Mouse (Mus musculus) embryonic facial prominence, embryonic 10.5 days (tissue): ENCODE data around the gene Hps6. TPM values are rescaled to one million over a fixed set of nuclear protein-coding genes. Genes with fewer than 3 reads are reported as not detected.

ENCODE experiments used
- DNase-seq: peaks from one replicate; pipeline ENCODE4 v3.0.0-alpha.2; 2017; ENCODE audit warnings: low spot score
- H3K27ac ChIP-seq: fragments of 300-500 bp; sonication (generic); replicated peaks from 2 replicates; pipeline ENCODE4 v1.5.1; 2016; ENCODE audit warnings: mild to moderate bottlenecking
- H3K27me3 ChIP-seq: fragments of 300-500 bp; sonication (generic); replicated peaks from 2 replicates; pipeline ENCODE4 v1.6.1; 2016; ENCODE audit warnings: low read depth, mild to moderate bottlenecking; ENCODE audit not compliant: poor library complexity, severe bottlenecking
- H3K36me3 ChIP-seq: fragments of 300-500 bp; sonication (generic); replicated peaks from 2 replicates; pipeline ENCODE4 v1.6.1; 2016; ENCODE audit warnings: mild to moderate bottlenecking, moderate library complexity
- H3K4me1 ChIP-seq: fragments of 300-500 bp; sonication (generic); 2 replicates; pipeline ENCODE4 v1.6.1; 2016
- H3K4me3 ChIP-seq: fragments of 300-500 bp; sonication (generic); 2 replicates; pipeline ENCODE4 v1.5.1; 2016; ENCODE audit warnings: mild to moderate bottlenecking, moderate library complexity
- H3K9me3 ChIP-seq: fragments of 300-500 bp; sonication (generic); 2 replicates; pipeline ENCODE4 v1.6.1; 2016; ENCODE audit warnings: mild to moderate bottlenecking
- WGBS: fragments of 180-500 bp; shearing (Covaris S2); methylation state at CpG from one replicate; pipeline ENCODE4 v1.1.7; 2016; 5-methylcytosine and 5-hydroxymethylcytosine counted together
- polyA plus RNA-seq: library from polyadenylated mRNA; unstranded; fragments of >200 nt; fragmentation: Nextera tagmentation; extraction: Ambion mirVana; gene quantifications from 2 replicates; pipeline ENCODE4 v1.2.1, GENCODE M21; 2016

Gene Hps6
- polyA plus RNA-seq, 1 experiment from 2014 or later, result 4.4 TPM

- Histone ChIP-seq H3K27ac (no peak overlapping the region), H3K4me1 (peaks cover 30% of the 10 kb centered on the region), H3K9me3 (peaks cover 10% of the 10 kb centered on the region; the same call in 1 of the 2 replicates), H3K4me3 (no peak overlapping the region), H3K27me3 (peaks cover 13% of the 10 kb centered on the region), H3K36me3 (peaks cover 17% of the 10 kb centered on the region)
- WGBS, result 75% methylated on average over 1 of the region's 1 CpGs
- DNase-seq, result no peak
These were observed 3.9 kb upstream of the Hps6 start for GRCm38 (mm10) chr19:45999378-45999777.

- WGBS, result 82% methylated on average over 9 of the region's 9 CpGs
These were observed 1.0 kb upstream of the Hps6 start for GRCm38 (mm10) chr19:46002279-46002678.

GRCm38 (mm10) chr19:46004814-46005466, 1.6 kb downstream of the Hps6 start:
- no peak for DNase-seq
- H3K27ac ChIP-seq, result no peak overlapping the region
- H3K36me3 ChIP-seq, result peaks cover 13% of the 10 kb centered on the region; the same call in 1 of the 2 replicates
- WGBS, result 71% methylated on average over 17 of the region's 17 CpGs
- no peaks in the 10 kb centered on the region for H3K9me3 ChIP-seq
- H3K4me3 ChIP-seq, result peak overlapping the region; percentile 81; the same call in 1 of the 2 replicates
- peaks cover 23% of the 10 kb centered on the region for H3K27me3 ChIP-seq
- H3K4me1 ChIP-seq, result peaks cover 27% of the 10 kb centered on the region

More at GRCm38 (mm10) chr19:46002279-46002678, 1.0 kb upstream of the Hps6 start:
- no peak overlapping the region for H3K27ac ChIP-seq
- H3K36me3 ChIP-seq, result peaks cover 9% of the 10 kb centered on the region; the same call in 1 of the 2 replicates
- peaks cover 23% of the 10 kb centered on the region for H3K27me3 ChIP-seq
- DNase-seq, result no peak
- peaks cover 38% of the 10 kb centered on the region for H3K4me1 ChIP-seq
- no peaks in the 10 kb centered on the region for H3K9me3 ChIP-seq
- no peak overlapping the region for H3K4me3 ChIP-seq

DNA sequence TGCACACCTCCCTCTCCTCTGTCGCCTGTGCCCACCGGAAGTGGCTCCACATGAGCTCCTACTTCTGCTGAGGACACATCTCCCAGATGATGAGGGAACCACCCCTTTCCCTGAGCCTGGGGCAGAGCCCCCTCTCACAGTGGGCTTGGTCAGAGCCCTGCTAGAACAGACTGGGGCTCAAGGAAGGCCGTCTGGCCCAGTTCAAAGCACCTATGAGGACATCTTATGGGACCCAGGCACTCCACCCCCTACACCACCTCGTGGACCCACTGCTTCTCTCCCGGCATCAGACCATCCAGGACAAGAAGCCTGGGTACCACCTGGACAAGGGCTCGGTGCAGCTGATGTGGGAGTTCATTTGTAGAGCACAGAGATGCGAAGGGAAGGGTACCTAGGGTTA, 2.4 kb downstream of the Hps6 start:
- Histone ChIP-seq H3K27ac (no peak overlapping the region), H3K9me3 (no peaks in the 10 kb centered on the region), H3K36me3 (peaks cover 13% of the 10 kb centered on the region; the same call in 1 of the 2 replicates), H3K27me3 (peaks cover 23% of the 10 kb centered on the region), H3K4me3 (no peak overlapping the region), H3K4me1 (peaks cover 27% of the 10 kb centered on the region)
- DNase-seq, result no peak
- 82% methylated on average over 7 of the region's 7 CpGs for WGBS

GRCm38 (mm10) chr19:46014572-46015178, 11.4 kb downstream of the Hps6 start:
- no peak overlapping the region for H3K4me3 ChIP-seq
- 39% methylated on average over 12 of the region's 12 CpGs for WGBS
- no peaks in the 10 kb centered on the region for H3K27me3 ChIP-seq
- no peaks in the 10 kb centered on the region for H3K4me1 ChIP-seq
- no peak overlapping the region for H3K27ac ChIP-seq
- no peaks in the 10 kb centered on the region for H3K36me3 ChIP-seq
- peak; percentile 87 for DNase-seq
- 0 out of 2 replicates have a peak, but pooled peaks cover 3% of the 10 kb centered on the region for H3K9me3 ChIP-seq

DNA sequence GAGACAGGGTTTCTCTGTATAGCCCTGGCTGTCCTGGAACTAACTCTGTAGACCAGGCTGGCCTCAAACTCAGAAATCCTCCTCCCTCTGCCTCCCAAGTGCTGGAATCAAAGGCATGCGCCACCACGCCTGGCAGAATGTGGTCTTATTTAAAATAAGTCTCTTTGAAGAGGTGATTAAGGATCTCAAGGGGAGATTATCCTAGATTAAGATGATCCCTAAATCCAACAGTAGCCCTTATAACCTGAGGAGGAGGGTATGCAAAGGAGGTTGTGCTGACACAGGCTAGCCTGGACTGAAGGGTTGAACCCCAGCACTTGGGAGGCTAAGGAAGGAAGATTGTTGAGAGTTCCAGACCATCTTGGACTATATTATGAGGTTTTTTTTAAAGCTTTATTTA, 12.7 kb downstream of the Hps6 start:
- WGBS, result 77% methylated on average over 2 of the region's 2 CpGs

DNA sequence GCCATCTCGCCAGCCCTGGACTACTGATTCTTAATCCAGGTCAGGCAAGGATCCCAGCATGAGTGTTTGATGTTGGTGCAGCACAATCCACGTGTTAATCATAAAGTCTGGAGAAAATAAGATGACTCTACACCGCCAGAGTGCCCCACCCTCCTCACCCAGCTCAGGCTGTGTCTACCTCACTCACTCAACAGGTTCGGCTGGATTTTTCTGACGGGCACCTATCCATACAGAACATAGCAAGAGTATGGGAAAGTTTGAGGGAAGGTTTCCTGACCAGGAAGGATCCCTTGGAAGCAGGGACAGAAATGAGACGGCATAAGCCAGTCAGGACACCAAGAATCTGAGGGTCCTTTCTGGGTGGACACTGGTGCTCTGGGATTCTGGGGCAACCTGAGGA, 21.7 kb downstream of the Hps6 start:
- 77% methylated on average over 6 of the region's 6 CpGs for WGBS
- H3K27ac ChIP-seq, result no peak overlapping the region
- no peak for DNase-seq
- H3K27me3 ChIP-seq, result no peaks in the 10 kb centered on the region
- H3K9me3 ChIP-seq, result peaks cover 5% of the 10 kb centered on the region; the same call in 1 of the 2 replicates
- peaks cover 5% of the 10 kb centered on the region; the same call in 1 of the 2 replicates for H3K4me1 ChIP-seq
- peaks cover 10% of the 10 kb centered on the region for H3K36me3 ChIP-seq
- H3K4me3 ChIP-seq, result no peak overlapping the region

More for the DNA sequence above, 12.7 kb downstream of the Hps6 start:
- Histone ChIP-seq H3K4me1 (no peaks in the 10 kb centered on the region), H3K36me3 (no peaks in the 10 kb centered on the region), H3K9me3 (no peaks in the 10 kb centered on the region), H3K27ac (no peak overlapping the region), H3K4me3 (no peak overlapping the region), H3K27me3 (no peaks in the 10 kb centered on the region)
- no peak for DNase-seq

DNA sequence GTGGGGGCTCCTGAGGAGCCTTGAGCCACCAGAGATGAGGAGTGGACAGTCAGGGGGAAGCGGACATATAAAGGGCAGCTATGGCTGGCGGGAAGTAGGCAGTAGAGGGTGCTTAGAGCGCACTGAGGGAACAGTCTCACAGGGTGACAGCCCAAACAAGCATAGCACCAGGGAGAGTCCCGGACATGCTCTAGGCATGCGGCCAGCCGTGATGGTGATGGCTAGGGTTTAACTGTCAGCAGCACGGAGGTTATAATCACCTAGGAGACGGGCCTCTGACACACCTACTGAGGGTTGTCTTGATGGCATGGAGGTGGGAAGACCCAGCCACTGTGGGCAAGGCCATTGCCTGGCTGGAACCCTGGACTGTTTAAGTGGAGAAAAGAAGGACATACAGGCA, 23.3 kb downstream of the Hps6 start:
- no peak overlapping the region for H3K4me3 ChIP-seq
- H3K9me3 ChIP-seq, result peaks cover 5% of the 10 kb centered on the region; the same call in 1 of the 2 replicates
- H3K4me1 ChIP-seq, result peaks cover 5% of the 10 kb centered on the region; the same call in 1 of the 2 replicates
- peaks cover 25% of the 10 kb centered on the region for H3K36me3 ChIP-seq
- 69% methylated on average over 8 of the region's 8 CpGs for WGBS
- DNase-seq, result no peak
- no peaks in the 10 kb centered on the region for H3K27me3 ChIP-seq
- no peak overlapping the region for H3K27ac ChIP-seq

DNA sequence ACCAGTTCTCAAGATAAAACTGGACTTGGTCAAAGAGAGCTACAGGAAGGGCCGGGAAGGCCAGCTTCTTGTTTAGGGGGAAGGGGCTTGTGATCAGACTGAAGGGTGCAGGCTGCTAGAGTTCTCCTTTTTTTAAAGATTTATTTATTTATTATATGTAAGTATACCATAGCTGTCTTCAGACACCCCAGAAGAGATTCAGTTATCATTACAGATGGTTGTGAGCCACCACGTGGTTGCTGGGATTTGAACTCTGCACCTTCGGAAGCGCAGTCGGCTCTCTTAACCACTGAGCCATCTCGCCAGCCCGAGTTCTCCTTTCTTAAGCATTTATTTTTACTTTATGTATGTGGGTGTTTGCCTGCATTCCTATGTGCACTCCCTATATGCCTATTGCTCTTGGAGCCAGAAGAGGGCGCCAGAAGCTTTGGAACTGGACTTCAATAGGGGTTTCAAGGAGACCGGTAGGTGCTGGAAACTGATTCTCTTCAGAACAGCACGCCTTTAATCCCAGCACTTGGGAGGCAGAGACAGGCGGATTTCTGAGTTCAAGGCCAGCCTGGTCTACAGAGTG, 25.5 kb downstream of the Hps6 start:
- DNase-seq, result no peak
- Histone ChIP-seq H3K4me1 (peaks cover 7% of the 10 kb centered on the region; the same call in 1 of the 2 replicates), H3K27me3 (no peaks in the 10 kb centered on the region), H3K9me3 (peaks cover 5% of the 10 kb centered on the region; the same call in 1 of the 2 replicates), H3K36me3 (peaks cover 48% of the 10 kb centered on the region), H3K4me3 (no peak overlapping the region), H3K27ac (no peak overlapping the region)
- WGBS, result 71% methylated on average over 11 of the region's 11 CpGs

DNA sequence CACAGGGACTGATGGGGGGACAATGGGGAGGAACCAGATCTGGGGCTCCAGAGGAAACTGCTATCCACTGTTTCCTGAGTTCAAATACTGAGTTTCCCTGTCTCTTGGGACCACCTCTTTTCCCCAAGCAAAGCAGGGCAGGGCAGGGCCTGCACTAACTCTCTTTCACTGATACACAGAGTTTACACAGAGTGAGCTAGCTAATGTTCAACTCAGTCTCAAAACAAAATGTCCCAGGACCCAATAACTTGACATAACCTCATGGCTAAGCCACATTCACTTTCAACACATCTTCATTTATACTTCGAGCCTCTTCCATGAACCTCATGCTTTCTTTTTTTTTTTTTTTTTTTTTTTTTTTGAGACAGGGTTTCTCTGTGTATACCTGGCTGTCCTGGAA, 26.3 kb downstream of the Hps6 start:
- DNase-seq, result no peak

GRCm38 (mm10) chr19:46030196-46030983, 27.1 kb downstream of the Hps6 start:
- Histone ChIP-seq H3K27ac (no peak overlapping the region), H3K9me3 (peaks cover 5% of the 10 kb centered on the region; the same call in 1 of the 2 replicates), H3K27me3 (no peaks in the 10 kb centered on the region), H3K4me1 (peaks cover 7% of the 10 kb centered on the region; the same call in 1 of the 2 replicates), H3K36me3 (peaks cover 63% of the 10 kb centered on the region), H3K4me3 (no peak overlapping the region)
- 96% methylated on average over 10 of the region's 10 CpGs for WGBS
- DNase-seq, result no peak

More for the DNA sequence above, 26.3 kb downstream of the Hps6 start:
- Histone ChIP-seq H3K27ac (no peak overlapping the region), H3K4me3 (no peak overlapping the region), H3K27me3 (no peaks in the 10 kb centered on the region), H3K4me1 (peaks cover 7% of the 10 kb centered on the region; the same call in 1 of the 2 replicates), H3K36me3 (peaks cover 56% of the 10 kb centered on the region), H3K9me3 (peaks cover 5% of the 10 kb centered on the region; the same call in 1 of the 2 replicates)
- 92% methylated on average over 1 of the region's 1 CpGs for WGBS
